Mouse (Mus musculus) myocyte (in vitro differentiated cells): ENCODE data around the gene Sdc3.

ENCODE experiments used
- CEBPB ChIP-seq: IDR thresholded peaks from 2 replicates; pipeline ENCODE4 v1.6.1; 2011; ENCODE audit warnings: mild to moderate bottlenecking, moderate library complexity; ENCODE audit not compliant: poor library complexity, insufficient read depth, severe bottlenecking
- POLR2A ChIP-seq: IDR thresholded peaks from one replicate; pipeline ENCODE4 v1.6.1; 2011; ENCODE audit warnings: low read depth, mild to moderate bottlenecking, control low read depth, moderate library complexity; ENCODE audit not compliant: insufficient read length
- REST ChIP-seq: IDR thresholded peaks from one replicate; pipeline ENCODE4 v1.6.1; 2011; ENCODE audit warnings: mild to moderate bottlenecking, control low read depth, moderate library complexity; ENCODE audit not compliant: insufficient read depth, insufficient read length
- SRF ChIP-seq: IDR thresholded peaks from one replicate; pipeline ENCODE4 v1.6.1; 2011; ENCODE audit warnings: low read depth; ENCODE audit not compliant: control insufficient read depth, insufficient read length
- USF1 ChIP-seq: IDR thresholded peaks from one replicate; pipeline ENCODE4 v1.6.1; 2011; ENCODE audit warnings: low read depth, mild to moderate bottlenecking, control low read depth, moderate library complexity

DNA sequence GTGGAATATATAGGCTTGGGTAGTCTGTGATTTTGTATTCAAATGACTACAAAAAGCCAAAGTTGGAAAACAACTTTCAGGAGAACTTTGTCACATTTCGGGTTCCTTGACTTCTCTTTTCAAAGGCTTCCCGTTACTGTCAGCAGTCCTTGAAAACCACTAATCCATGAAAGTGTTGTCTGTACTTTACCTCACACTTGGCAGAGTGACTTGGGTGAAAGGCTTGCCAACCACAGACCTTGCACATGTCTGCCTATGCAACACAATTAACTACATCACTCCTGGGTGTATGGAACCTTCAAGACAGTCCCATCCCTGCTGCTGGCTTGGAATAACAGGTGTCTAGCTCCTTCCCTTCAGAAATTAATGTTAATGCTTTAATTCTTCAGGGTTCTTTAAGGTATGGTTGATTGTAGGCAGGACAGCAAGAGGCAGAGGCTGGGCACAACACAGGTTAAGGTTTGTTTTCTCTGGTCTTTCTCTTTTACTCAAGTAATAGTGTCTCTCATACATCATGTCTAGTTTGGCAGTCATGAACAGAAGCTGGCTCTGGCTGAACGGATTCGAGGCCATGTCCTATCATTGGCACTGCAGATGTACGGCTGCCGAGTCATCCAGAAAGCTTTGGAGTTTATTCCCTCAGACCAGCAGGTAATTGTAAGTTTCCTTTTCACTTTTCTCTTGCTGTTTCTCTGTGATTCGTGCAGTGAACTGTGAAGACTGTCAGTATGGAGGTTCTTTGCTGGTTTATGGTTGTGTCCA lies 26.8 kb upstream of the Sdc3 start:
- TF ChIP-seq POLR2A (no peak), CEBPB (no peak), SRF (no peak), REST (no peak), USF1 (no peak)
